Mouse (Mus musculus): Measurements from ENCODE around the gene Cdh15. TPM values are rescaled to one million over a fixed set of nuclear protein-coding genes. Genes with fewer than 3 reads are reported as not detected.

Gene Cdh15
- polyA plus RNA-seq (2012; rRNA removed) (23.6 and 27.6 TPM in 2 replicates), polyA plus RNA-seq (2014; fragmentation: Nextera tagmentation; extraction: Ambion mirVana) (19.5 and 27.1 TPM in 2 replicates)

DNA sequence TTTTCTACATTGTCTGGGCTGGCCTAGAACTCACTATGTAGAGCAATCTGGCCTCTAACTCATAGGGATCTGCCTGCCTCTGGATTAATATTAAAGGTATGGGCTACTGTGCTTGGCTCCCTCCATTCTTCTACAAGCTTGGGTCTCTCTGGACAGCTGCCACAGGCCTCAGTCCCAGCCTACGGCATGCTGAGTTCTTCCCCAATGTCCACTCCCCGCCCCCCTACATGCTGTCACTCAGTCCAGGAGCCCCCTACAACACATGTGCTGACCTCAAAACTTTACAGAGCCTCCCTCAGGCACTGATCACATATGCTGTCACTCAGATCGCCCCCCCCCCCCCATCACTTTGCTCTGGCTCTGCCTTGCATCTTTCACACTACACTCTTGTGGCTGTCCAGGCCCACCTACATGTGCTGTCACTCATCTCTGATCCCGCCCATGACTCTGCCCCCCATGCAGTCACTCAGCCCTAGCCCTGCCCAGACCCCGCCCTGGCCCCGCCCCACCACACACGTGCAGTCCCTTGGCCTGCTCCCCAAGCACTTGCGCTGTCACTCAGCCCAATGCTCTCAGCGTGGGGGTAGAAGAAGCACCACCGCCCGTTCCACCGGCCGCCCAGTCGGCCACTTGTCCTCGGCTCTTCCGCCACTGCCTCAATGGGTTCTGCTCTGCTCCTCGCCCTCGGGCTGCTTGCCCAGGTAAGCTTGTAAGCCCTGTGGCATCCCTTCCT, at the start of gene Cdh15:
Gene Cdh15, plus strand, starts transcription at position 138 of the 733 bp plus-strand sequence.
- 0 out of 2 replicates have a peak within 1 kb of the TSS, but pooled peaks have one; percentile 52 for H3K27ac ChIP-seq (replicated peaks; ENCODE audit: low read depth, low read length)

DNA sequence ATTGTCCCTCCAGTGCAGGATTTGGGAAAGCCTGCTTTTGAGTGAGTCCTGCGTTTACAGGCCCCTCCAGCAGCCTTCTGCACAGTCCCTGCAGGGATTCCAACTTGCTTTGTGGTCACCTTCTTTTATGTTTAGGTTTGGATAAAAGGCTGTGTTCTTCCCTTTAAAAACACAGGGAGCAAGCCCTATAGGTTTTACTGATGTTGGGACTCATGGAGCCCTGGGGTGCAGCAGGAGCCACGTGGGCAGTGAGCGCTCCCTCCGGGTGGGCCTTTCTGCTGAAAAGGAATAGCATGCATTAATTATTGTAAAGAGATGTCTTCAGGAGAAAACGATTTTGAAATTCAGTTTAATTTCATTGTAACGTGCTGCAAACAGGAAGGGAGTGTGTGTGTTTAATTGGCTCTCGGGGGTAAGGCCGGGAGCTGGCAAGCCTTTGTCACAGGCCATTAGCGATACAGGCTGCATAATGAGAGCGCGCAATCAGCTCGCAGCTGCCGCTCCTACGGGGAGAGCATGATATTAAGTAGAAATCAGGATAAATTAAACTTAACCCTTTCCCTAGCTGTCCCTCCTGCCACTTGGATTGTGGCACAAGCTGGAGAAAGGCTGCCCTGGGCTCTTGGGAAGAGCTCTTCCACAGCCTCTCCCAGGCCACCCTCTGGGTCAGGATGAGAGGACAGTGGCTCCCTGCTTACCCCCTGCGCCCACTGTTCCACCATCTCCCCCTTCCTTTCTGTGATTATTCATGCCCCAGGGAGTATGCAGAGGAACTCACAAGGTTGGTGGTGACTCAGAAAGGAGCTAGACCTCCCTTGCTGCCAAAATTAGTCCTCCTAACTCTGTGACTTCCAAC, 43.6 kb upstream of the Cdh15 start:
- H3K4me2 ChIP-seq (replicated peaks; ENCODE audit: low read depth, low read length, severe bottlenecking): no peak overlapping the region
- peaks cover 14% of the 10 kb centered on the region for H3K36me3 ChIP-seq (ENCODE audit: control insufficient read depth, insufficient read depth, low read length)
- H3K9me3 ChIP-seq (ENCODE audit: control insufficient read depth, low read length): no peaks in the 10 kb centered on the region
- no peak for DNase-seq (ENCODE audit: low spot score)
- H3K4me1 ChIP-seq (ENCODE audit: control insufficient read depth, insufficient read depth, low read length): peaks cover 15% of the 10 kb centered on the region
- WGBS: 30% methylated on average over 15 of the region's 15 CpGs
- H3K4me3 ChIP-seq (replicated peaks; ENCODE audit: low read length): no peak overlapping the region
- no peaks in the 10 kb centered on the region for H3K27me3 ChIP-seq (ENCODE audit: control insufficient read depth, insufficient read depth, low read length)
- H3K9ac ChIP-seq (ENCODE audit: low read depth, low read length, severe bottlenecking): 0 out of 2 replicates have a peak overlapping the region, but pooled peaks have one; percentile 12
- TF ChIP-seq POLR2A (IDR thresholded peaks at IDR 0.05; ENCODE audit: borderline replicate concordance, extremely low read depth, insufficient read depth, insufficient read length): no peak
- ATAC-seq (ENCODE audit: low FRiP score, low read depth): no peak
- no peak overlapping the region for H3K27ac ChIP-seq (replicated peaks; ENCODE audit: low read depth, low read length)

More for the DNA sequence above, at the start of gene Cdh15:
- peak within 1 kb of the TSS; percentile 34 for H3K4me2 ChIP-seq (replicated peaks; ENCODE audit: low read depth, low read length, severe bottlenecking)
- ATAC-seq (ENCODE audit: low FRiP score, low read depth) (peak; percentile 86), DNase-seq (ENCODE audit: low spot score) (peak; percentile 79)
- no peak for TF ChIP-seq POLR2A (IDR thresholded peaks at IDR 0.05; ENCODE audit: borderline replicate concordance, extremely low read depth, insufficient read depth, insufficient read length)
- H3K4me1 ChIP-seq (ENCODE audit: control insufficient read depth, insufficient read depth, low read length): no peaks in the 10 kb centered on the region; the same call in 1 of the 2 replicates
- peak within 1 kb of the TSS; percentile 23 for H3K4me3 ChIP-seq (replicated peaks; ENCODE audit: low read length)
- H3K9me3 ChIP-seq (ENCODE audit: control insufficient read depth, low read length): no peaks in the 10 kb centered on the region
- 13% methylated on average over 17 of the region's 18 CpGs for whole genome bisulfite sequencing
- H3K9ac ChIP-seq (ENCODE audit: low read depth, low read length, severe bottlenecking): peak within 1 kb of the TSS; percentile 34
- no peaks in the 10 kb centered on the region for H3K27me3 ChIP-seq (ENCODE audit: control insufficient read depth, insufficient read depth, low read length)
- no peaks in the 10 kb centered on the region for H3K36me3 ChIP-seq (ENCODE audit: control insufficient read depth, insufficient read depth, low read length)

DNA sequence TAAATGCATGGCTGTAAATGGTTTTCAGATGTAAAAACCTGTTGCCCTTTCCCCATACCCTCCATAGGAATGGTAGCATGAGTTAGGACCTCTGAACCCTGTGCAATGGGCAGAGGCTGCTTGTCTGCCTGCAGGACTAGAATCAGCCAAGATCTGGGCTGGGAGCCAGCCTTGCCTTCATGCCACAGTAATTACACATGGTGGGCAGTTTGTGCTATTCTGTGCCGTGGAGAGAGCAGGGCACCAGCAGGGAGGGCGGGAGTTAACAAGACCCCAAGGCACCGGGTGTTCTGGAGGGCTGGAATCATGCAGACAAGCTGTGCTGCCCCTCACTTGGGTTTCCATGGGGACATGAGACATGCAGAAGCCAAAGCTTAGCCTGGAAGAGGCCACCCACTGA, 42.4 kb upstream of the Cdh15 start:
- Histone ChIP-seq H3K4me3 (replicated peaks; ENCODE audit: low read length) (no peak overlapping the region), H3K27ac (replicated peaks; ENCODE audit: low read depth, low read length) (no peak overlapping the region), H3K27me3 (ENCODE audit: control insufficient read depth, insufficient read depth, low read length) (no peaks in the 10 kb centered on the region), H3K4me1 (ENCODE audit: control insufficient read depth, insufficient read depth, low read length) (peaks cover 15% of the 10 kb centered on the region), H3K4me2 (replicated peaks; ENCODE audit: low read depth, low read length, severe bottlenecking) (no peak overlapping the region), H3K36me3 (ENCODE audit: control insufficient read depth, insufficient read depth, low read length) (peaks cover 14% of the 10 kb centered on the region), H3K9ac (ENCODE audit: low read depth, low read length, severe bottlenecking) (no peak overlapping the region), H3K9me3 (ENCODE audit: control insufficient read depth, low read length) (no peaks in the 10 kb centered on the region)
- TF ChIP-seq POLR2A (IDR thresholded peaks at IDR 0.05; ENCODE audit: borderline replicate concordance, extremely low read depth, insufficient read depth, insufficient read length): no peak
- DNase-seq (ENCODE audit: low spot score) (peak; percentile 21), ATAC-seq (ENCODE audit: low FRiP score, low read depth) (no peak)
- WGBS: 31% methylated on average over 3 of the region's 3 CpGs

DNA sequence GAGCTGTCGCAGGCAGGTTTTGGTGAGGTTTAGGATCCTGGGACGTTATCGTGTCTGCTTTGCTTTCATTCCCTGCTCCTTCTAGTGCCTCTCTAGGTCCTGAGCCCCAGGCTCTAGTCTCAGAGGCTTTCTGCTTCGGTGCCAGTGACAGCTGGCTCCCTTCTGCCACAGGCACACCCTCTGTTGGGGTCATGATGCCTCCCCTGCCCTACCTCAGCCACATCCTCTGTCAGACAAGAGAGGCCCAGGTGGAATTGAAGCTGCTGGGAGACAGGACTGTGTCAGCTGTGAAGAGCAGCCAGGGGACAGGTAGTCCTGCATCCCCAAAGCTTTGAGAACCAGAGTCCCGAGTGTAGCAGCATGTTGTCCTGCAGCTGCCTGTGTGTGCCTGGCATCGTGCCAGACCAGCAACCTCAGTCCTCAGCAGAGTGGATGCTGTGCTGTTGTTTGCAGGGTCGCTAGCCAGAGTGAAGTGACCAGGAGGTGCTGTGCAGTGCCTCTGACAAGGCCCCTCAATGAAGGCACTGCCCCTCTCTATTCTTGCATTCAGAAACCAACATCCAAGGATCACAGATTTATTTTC, 40.7 kb upstream of the Cdh15 start:
- no peak for ATAC-seq (ENCODE audit: low FRiP score, low read depth)
- WGBS: 55% methylated on average over 7 of the region's 7 CpGs

DNA sequence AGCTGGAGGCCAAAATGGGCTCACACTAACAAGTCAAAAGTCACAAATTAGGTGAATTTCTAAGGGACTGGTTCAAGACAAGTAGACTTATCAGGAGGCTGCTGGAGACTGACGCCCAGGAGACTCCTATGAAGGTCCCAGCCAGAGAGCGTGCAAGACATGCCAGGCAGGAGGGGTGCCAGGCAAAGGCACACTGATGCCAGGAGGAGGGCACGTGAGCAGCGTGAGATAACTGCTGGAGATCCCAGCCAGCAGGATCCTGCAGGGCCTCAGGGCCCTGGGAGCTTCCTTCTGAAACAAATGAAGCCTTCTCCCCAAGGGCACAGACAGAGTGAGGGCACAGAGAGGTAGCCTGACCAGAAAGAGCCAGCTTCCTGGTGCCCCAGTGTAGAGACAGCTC, 39.9 kb upstream of the Cdh15 start:
- no peaks in the 10 kb centered on the region for H3K27me3 ChIP-seq (ENCODE audit: control insufficient read depth, insufficient read depth, low read length)
- no peaks in the 10 kb centered on the region for H3K9me3 ChIP-seq (ENCODE audit: control insufficient read depth, low read length)
- WGBS: 81% methylated on average over 4 of the region's 4 CpGs
- H3K9ac ChIP-seq (ENCODE audit: low read depth, low read length, severe bottlenecking): no peak overlapping the region
- TF ChIP-seq POLR2A (IDR thresholded peaks at IDR 0.05; ENCODE audit: borderline replicate concordance, extremely low read depth, insufficient read depth, insufficient read length): no peak
- H3K36me3 ChIP-seq (ENCODE audit: control insufficient read depth, insufficient read depth, low read length): peaks cover 27% of the 10 kb centered on the region; the same call in 1 of the 2 replicates
- DNase-seq (ENCODE audit: low spot score) (no peak), ATAC-seq (ENCODE audit: low FRiP score, low read depth) (no peak)
- peaks cover 15% of the 10 kb centered on the region for H3K4me1 ChIP-seq (ENCODE audit: control insufficient read depth, insufficient read depth, low read length)
- H3K4me3 ChIP-seq (replicated peaks; ENCODE audit: low read length): no peak overlapping the region
- H3K27ac ChIP-seq (replicated peaks; ENCODE audit: low read depth, low read length): no peak overlapping the region
- no peak overlapping the region for H3K4me2 ChIP-seq (replicated peaks; ENCODE audit: low read depth, low read length, severe bottlenecking)

More for the DNA sequence above, 40.7 kb upstream of the Cdh15 start:
- Histone ChIP-seq H3K9ac (ENCODE audit: low read depth, low read length, severe bottlenecking) (0 out of 2 replicates have a peak overlapping the region, but pooled peaks have one; percentile 8), H3K9me3 (ENCODE audit: control insufficient read depth, low read length) (no peaks in the 10 kb centered on the region), H3K4me3 (replicated peaks; ENCODE audit: low read length) (no peak overlapping the region), H3K36me3 (ENCODE audit: control insufficient read depth, insufficient read depth, low read length) (peaks cover 25% of the 10 kb centered on the region), H3K4me1 (ENCODE audit: control insufficient read depth, insufficient read depth, low read length) (peaks cover 15% of the 10 kb centered on the region), H3K27me3 (ENCODE audit: control insufficient read depth, insufficient read depth, low read length) (no peaks in the 10 kb centered on the region), H3K4me2 (replicated peaks; ENCODE audit: low read depth, low read length, severe bottlenecking) (no peak overlapping the region), H3K27ac (replicated peaks; ENCODE audit: low read depth, low read length) (no peak overlapping the region)
- TF ChIP-seq POLR2A (IDR thresholded peaks at IDR 0.05; ENCODE audit: borderline replicate concordance, extremely low read depth, insufficient read depth, insufficient read length): no peak
- no peak for DNase-seq (ENCODE audit: low spot score)

Measured in limb, embryonic 14.5 days (tissue).